Mouse (Mus musculus) thymus, adult 2 months (tissue): Measurements from ENCODE around the gene Prom1. TPM values are rescaled to one million over a fixed set of nuclear protein-coding genes. Genes with fewer than 3 reads are reported as not detected.

ENCODE experiments used
- DNase-seq: peaks from one replicate; pipeline ENCODE4 v3.0.0; 2021
- H3K27ac ChIP-seq: fragments of 200-500 bp; 2 replicates; pipeline ENCODE4 v1.5.1; 2012; ENCODE audit warnings: low read length, control low read depth; ENCODE audit not compliant: control insufficient read depth, insufficient read depth
- H3K27me3 ChIP-seq: fragments of 200-500 bp; 2 replicates; pipeline ENCODE4 v1.6.1; 2012; ENCODE audit warnings: mild to moderate bottlenecking, low read length, moderate library complexity, mixed read lengths; ENCODE audit not compliant: control insufficient read depth, insufficient read depth
- H3K36me3 ChIP-seq: fragments of 200-500 bp; 2 replicates; pipeline ENCODE4 v1.6.1; 2012; ENCODE audit warnings: mild to moderate bottlenecking, low read length, moderate library complexity; ENCODE audit not compliant: control insufficient read depth, insufficient read depth
- H3K4me1 ChIP-seq: fragments of 200-500 bp; replicated peaks from 2 replicates; pipeline ENCODE4 v1.6.1; 2012; ENCODE audit warnings: low read length; ENCODE audit not compliant: control insufficient read depth, insufficient read depth
- H3K4me3 ChIP-seq: fragments of 200-500 bp; 2 replicates; pipeline ENCODE4 v1.5.1; 2012; ENCODE audit warnings: mild to moderate bottlenecking, low read length, control low read depth, moderate library complexity; ENCODE audit not compliant: control insufficient read depth, insufficient read depth
- CTCF ChIP-seq: fragments of 200-500 bp; IDR thresholded peaks from 2 replicates; pipeline ENCODE4 v1.5.1; 2012; ENCODE audit warnings: mild to moderate bottlenecking, control low read depth, low read length, moderate library complexity, borderline replicate concordance; ENCODE audit not compliant: control insufficient read depth, poor library complexity, insufficient read depth; ENCODE audit errors: extremely low read depth
- POLR2A ChIP-seq: fragments of 200-500 bp; IDR thresholded peaks from 2 replicates; pipeline ENCODE4 v1.6.1; 2012; ENCODE audit warnings: mild to moderate bottlenecking, low read length, control low read depth, moderate library complexity; ENCODE audit not compliant: control insufficient read depth, poor library complexity, insufficient read depth; ENCODE audit errors: extremely low read depth
- WGBS: fragments of 180-500 bp; shearing (Covaris S2); methylation state at CpG from one replicate; pipeline ENCODE4 v1.1.7; 2018; 5-methylcytosine and 5-hydroxymethylcytosine counted together
- polyA plus RNA-seq: library from polyadenylated mRNA; depleted of rRNA; stranded (reverse); fragments of >200 nt; gene quantifications from 2 replicates; pipeline ENCODE4 v1.2.3, GENCODE M21; 2012

The Prom1 gene
- polyA plus RNA-seq, 1 experiment: 0.66 TPM

GRCm38 (mm10) chr5:44100544-44101230 is 1.1 kb downstream of the Prom1 start:
- no peak for DNase-seq
- H3K4me3 ChIP-seq: peak overlapping the region; percentile 7; the same call in 1 of the 2 replicates
- H3K4me1 ChIP-seq: no peaks in the 10 kb centered on the region
- H3K36me3 ChIP-seq: no peaks in the 10 kb centered on the region
- no peak overlapping the region for H3K27ac ChIP-seq
- TF ChIP-seq CTCF (no peak), POLR2A (no peak)
- WGBS: 2% methylated on average over 43 of the region's 43 CpGs
- H3K27me3 ChIP-seq: peaks cover 14% of the 10 kb centered on the region

GRCm38 (mm10) chr5:44100187-44100543 is 1.7 kb downstream of the Prom1 start:
- H3K4me3 ChIP-seq: no peak overlapping the region
- TF ChIP-seq POLR2A (no peak), CTCF (no peak)
- H3K27me3 ChIP-seq: peaks cover 14% of the 10 kb centered on the region
- H3K27ac ChIP-seq: no peak overlapping the region
- 34% methylated on average over 12 of the region's 12 CpGs for WGBS
- DNase-seq: no peak
- H3K4me1 ChIP-seq: no peaks in the 10 kb centered on the region
- no peaks in the 10 kb centered on the region for H3K36me3 ChIP-seq

GRCm38 (mm10) chr5:44096996-44097395 is 4.8 kb downstream of the Prom1 start:
- Histone ChIP-seq H3K4me3 (no peak overlapping the region), H3K27ac (no peak overlapping the region), H3K36me3 (no peaks in the 10 kb centered on the region), H3K4me1 (no peaks in the 10 kb centered on the region), H3K27me3 (peaks cover 14% of the 10 kb centered on the region)
- WGBS: 91% methylated on average over 5 of the region's 5 CpGs
- TF ChIP-seq CTCF (no peak), POLR2A (no peak)
- no peak for DNase-seq

GRCm38 (mm10) chr5:44096106-44096505 is 5.7 kb downstream of the Prom1 start:
- no peak overlapping the region for H3K4me3 ChIP-seq
- WGBS: 95% methylated on average over 10 of the region's 10 CpGs
- H3K36me3 ChIP-seq: no peaks in the 10 kb centered on the region
- DNase-seq: no peak
- no peaks in the 10 kb centered on the region for H3K4me1 ChIP-seq
- H3K27me3 ChIP-seq: peaks cover 9% of the 10 kb centered on the region
- no peak overlapping the region for H3K27ac ChIP-seq
- no peak for TF ChIP-seq POLR2A
- no peak for TF ChIP-seq CTCF

GRCm38 (mm10) chr5:44095697-44096096 is 6.1 kb downstream of the Prom1 start:
- Histone ChIP-seq H3K27me3 (peaks cover 6% of the 10 kb centered on the region), H3K36me3 (no peaks in the 10 kb centered on the region), H3K4me1 (no peaks in the 10 kb centered on the region), H3K27ac (no peak overlapping the region), H3K4me3 (no peak overlapping the region)
- TF ChIP-seq POLR2A: no peak
- TF ChIP-seq CTCF: no peak
- WGBS: 96% methylated on average over 7 of the region's 7 CpGs
- DNase-seq: no peak

GRCm38 (mm10) chr5:44087034-44087433 is 14.8 kb downstream of the Prom1 start:
- no peak for TF ChIP-seq CTCF
- no peak for TF ChIP-seq POLR2A
- 77% methylated on average over 5 of the region's 5 CpGs for whole genome bisulfite sequencing
- Histone ChIP-seq H3K4me1 (no peaks in the 10 kb centered on the region), H3K4me3 (no peak overlapping the region), H3K27me3 (no peaks in the 10 kb centered on the region), H3K36me3 (no peaks in the 10 kb centered on the region), H3K27ac (no peak overlapping the region)
- no peak for DNase-seq

GRCm38 (mm10) chr5:44085871-44086270 is 16.0 kb downstream of the Prom1 start:
- H3K27ac ChIP-seq: no peak overlapping the region
- H3K27me3 ChIP-seq: no peaks in the 10 kb centered on the region
- no peak for TF ChIP-seq POLR2A
- no peak for TF ChIP-seq CTCF
- H3K36me3 ChIP-seq: no peaks in the 10 kb centered on the region
- WGBS: 90% methylated on average over 7 of the region's 7 CpGs
- no peak for DNase-seq
- H3K4me1 ChIP-seq: no peaks in the 10 kb centered on the region
- no peak overlapping the region for H3K4me3 ChIP-seq
